Mouse (Mus musculus): ENCODE data around the gene Scai.
"Not testable (repeated sequence)": the region's sequence is repeated elsewhere in the genome, so short reads cannot be mapped to it uniquely, and the experiment has no call there.

Gene Scai

DNA sequence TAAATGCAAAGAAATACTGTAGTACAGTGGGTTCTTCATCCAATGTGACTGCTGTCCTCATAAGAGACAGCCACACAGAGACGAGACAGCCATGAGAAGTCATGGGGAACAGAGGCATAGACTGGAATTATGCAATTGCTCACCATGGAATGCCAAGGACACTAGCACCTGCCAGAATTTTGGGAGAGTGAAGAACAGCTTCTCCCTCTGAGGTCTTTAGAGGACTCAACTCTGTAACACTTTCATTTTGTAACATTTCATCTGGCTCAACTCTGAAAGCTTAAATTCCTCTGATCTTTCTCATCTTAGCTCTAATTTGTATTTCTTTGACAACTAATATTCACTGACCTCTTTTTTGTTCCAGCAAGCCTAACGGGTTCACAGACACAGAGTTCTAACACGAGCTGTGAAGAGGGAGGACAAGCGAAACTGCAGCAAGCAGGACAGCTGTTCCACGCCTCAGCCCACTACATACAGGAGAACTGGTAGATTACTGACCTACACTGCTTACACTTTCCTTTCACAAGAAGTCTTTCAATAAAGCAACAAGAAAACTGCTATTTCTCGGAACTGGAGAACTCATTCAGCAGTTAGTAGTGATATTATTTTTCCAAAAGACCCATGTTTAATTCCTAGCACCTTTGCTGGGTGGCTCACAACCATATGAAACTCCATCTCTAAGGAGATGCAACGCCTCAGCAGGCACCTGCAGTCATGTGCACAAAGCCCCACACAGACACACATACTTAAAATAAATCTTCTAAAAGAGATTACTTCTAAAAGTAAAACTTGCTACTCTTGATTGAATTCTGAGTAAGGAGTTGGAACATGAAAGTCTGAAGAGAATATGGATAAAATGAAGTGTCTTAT is 49.7 kb downstream of the Scai start:
- no peak for DNase-seq (ENCODE audit: low spot score in 2 of 2)

DNA sequence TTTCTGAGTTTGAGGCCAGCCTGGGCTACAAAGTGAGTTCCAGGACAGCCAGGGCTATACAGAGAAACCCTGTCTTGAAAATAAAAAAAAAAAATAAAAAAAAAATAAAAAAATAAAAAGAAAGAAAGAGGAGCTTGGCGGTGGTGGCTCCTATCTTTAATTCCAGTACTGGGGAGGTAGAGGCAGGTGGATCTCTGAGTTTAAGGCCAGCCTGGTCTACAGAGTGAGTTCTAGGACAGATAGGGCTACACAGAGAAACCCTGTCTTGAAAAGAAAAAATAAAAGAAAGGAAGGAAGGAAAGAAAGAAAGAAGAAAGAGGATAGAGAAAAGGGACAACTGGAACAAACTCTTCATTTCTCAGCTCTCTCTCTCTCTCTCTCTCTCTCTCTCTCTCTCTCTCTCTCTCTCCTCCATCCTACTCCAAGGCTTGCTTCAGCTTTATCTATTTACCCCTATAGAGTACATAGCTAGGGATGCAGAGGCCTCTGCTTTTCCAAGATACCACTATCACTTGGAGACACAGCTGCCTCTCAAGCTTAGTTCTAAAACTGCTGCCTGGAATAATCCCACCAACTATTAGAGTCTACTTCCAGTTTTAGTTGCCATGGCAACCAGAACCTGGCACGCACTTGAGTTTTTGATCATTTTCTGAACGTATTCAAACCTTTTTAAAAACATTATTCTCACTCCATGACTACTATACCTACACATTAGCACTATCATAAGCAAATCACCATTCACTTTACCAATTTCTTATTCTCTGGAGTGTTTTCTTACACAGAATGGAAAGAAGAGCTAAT is 60.8 kb downstream of the Scai start:
- DNase-seq (ENCODE audit: low spot score in 2 of 2), result peak in 1 of 2 experiments; percentile 23

DNA sequence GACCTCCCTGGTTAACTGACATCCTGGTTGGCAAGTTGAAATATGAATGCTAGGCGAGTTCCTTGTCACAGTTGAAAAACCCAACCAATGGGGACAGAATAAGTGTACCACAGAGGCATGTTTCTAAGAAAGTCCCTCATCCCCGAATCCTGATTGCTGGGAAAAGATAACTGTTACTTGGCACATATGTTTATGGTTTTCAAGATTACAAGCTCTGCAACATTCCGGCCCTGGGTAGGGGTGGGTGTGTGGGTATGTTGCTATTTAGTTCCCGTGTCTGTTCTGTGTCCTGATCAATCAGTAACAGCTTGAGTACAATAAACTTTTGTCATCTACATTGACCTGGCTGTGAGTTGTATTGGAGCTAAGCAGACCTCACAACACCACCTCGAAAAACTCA is 66.4 kb downstream of the Scai start:
- no peak for DNase-seq (ENCODE audit: low spot score in 2 of 2)

DNA sequence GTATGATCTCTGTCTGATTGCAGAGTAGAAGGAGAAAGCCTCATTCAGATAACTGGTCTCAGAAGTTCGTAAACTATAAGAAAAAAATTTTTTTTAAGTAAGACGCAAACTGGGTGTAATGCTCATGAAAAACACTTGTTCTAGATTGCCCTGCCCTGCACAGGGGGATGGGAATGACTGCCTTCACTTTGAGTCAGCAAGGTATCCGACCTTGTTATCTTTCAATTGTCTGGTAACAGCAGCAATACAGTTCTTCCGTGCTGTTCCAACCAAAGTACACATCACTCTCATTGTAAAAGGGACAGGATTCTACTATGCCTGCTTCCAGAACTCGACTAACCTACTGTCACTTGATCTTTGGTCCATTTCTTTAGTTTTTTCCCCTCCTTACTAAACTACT is 69.4 kb downstream of the Scai start:
- DNase-seq (ENCODE audit: low spot score in 2 of 2), result no peak

DNA sequence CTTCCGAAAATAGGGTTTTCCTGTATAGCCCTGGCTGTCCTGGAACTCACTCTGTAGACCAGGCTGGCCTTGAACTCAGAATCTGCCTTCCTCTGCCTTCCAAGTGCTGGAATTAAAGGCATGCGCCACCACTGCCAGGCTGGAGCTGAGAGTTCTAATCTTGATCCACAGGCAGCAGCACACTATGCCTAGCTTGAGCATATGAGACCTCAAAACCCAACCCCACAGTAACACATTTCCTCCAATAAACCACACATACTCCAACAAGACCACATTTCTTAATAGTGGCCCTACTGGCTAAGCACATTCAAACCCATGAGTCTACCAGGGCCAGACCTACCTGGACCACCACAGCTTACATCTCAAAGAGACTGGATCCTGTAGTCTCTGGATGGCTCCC is 74.0 kb downstream of the Scai start:
- DNase-seq (ENCODE audit: low spot score in 2 of 2), result no peak

DNA sequence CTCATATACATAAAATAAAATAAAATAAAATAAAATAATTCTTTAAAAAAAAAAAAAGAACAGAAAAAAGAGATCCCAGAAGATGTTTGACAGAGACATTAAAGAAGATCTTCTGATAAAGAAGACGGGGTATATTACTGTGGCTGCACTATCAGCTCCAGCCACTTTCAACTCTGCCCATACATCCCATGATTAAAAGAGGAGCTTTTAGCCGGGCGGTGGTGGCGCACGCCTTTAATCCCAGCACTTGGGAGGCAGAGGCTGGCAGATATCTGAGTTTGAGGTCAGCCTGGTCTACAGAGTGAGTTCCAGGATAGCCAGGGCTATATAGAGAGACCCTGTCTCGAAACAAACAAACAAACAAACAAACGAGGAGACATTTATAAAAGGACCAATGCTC is 76.4 kb downstream of the Scai start:
- DNase-seq (ENCODE audit: low spot score in 2 of 2), result no peak

DNA sequence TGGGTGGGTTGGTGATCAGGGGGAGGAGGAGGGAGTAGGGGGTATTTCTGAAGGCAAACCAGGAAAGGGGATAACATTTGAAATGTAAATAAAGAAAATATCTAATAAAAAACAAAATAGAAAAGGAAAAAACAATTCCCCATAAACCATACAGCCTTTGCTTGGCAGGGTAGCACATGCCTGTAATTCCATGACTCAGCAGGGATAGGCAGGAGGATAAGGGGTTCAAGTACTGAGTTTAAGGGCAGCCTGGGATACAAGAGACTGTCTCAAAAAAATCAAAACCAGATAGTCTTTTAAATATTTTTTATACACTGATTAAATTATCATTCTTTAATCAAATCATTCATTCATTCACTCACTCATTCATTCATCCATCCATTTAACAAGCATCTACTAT is 80.0 kb downstream of the Scai start:
- DNase-seq (ENCODE audit: low spot score in 2 of 2), result no peak

DNA sequence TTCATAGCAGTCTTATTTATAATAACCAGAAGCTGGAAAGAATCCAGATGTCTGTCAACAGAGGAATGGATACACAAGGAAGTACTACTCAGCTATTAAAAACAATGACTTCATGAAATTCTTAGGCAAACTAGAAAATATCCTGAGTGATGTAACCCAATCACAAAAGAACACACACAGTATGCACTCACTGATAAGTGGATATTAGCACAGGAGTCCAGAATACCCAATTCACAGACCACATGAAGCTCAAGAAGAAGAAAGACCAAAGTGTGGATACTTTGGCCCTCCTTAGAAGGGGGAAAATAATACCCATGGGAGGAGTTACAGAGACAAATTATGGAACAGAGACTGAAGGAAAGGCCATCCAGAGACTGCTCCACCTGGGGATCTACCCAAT is 80.8 kb downstream of the Scai start:
- DNase-seq (ENCODE audit: low spot score in 2 of 2), result not testable (repeated sequence)

DNA sequence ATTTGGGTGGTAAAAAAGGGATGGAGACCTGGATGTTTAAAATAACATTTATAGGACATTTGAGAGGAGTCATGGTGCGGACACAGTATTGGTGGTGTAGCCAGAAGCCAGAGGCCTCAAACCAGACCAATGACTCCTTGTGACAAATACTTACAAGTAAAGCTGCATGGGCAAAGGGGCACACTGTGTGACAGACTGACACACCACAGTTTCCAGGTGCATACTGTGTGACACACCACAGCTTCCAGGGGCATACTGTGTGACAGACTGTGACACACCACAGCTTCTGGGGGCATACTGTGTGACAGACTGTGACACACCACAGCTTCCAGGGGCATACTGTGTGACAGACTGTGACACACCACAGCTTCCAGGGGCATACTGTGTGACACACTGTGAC is 90.6 kb downstream of the Scai start:
- not testable (repeated sequence) for DNase-seq (ENCODE audit: low spot score in 2 of 2)

DNA sequence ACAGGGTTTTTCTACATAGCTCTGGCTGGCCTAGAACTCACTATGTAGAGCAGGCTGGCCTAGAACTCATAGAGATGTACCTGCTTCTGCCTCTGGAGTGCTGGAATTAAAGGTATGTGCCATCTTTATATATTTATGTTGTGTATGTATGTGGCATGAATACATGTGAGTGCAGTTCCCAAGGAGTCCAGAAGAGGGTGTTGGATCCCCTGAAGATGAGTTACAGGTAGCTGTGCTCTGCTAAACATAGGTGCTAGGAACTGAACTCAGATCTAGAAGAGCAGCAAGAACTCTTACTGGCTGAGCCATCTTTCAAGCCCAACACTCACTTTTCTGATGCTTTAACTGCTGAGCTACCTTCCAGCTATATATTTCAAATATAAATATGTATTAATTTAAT is 92.5 kb downstream of the Scai start:
- DNase-seq (ENCODE audit: low spot score in 2 of 2), result no peak

DNA sequence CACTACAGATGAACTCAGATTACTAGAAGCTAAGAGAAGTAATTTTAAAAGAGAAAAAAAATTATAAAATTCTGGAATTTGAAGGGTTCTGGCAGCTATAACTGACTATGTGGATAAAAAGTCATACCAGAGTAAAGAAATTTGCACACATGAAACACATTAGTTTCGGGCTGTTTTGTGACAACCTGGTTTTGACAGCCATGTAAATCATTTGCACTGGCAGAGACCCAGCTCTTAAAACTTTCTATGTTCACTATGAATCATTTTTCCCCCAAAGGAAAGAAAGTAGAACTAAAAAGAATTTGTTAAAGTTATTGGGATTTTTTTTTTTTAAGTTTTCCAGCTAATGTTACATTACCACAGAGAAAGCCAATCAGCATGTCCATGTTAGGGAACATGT is 98.6 kb downstream of the Scai start:
- no peak for DNase-seq (ENCODE audit: low spot score in 2 of 2)

DNA sequence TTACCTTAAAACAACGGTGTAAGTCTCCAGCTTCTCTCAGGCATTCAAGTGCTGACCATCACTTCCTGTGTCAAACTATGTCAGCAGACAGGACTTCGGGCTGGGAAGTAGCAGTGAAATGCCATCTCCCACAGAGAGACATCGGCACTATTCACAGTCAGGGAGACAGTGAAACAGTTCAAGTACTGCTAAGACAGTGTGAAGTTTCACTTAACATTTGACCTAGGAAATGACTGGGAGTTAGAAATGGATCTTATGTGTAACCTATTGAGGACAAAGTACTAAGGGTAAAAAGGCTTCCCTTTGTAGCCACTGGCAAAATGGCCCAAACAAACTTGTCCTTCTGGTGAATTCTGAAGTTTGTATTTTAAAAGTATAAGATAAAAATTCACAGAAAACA is 107.8 kb downstream of the Scai start:
- no peak for DNase-seq (ENCODE audit: low spot score in 2 of 2)

DNA sequence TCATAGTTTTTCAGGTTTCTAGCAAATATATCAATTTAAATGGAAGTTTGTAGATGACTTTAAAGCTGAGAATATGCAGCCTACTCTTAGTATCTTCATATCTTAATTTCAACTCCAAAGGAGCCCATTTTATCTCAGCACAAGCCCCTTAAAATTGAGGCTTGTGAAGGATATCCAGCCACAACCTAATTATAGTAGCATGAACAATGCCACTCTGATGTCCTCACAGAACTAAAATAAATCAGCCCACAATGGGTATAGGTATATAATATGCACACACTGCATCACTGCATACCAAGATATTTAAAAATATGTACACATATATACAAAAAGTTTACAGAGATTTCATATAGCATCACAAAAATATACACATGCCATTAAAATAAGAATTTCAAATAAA is 119.9 kb downstream of the Scai start:
- no peak for DNase-seq (ENCODE audit: low spot score in 2 of 2)

DNA sequence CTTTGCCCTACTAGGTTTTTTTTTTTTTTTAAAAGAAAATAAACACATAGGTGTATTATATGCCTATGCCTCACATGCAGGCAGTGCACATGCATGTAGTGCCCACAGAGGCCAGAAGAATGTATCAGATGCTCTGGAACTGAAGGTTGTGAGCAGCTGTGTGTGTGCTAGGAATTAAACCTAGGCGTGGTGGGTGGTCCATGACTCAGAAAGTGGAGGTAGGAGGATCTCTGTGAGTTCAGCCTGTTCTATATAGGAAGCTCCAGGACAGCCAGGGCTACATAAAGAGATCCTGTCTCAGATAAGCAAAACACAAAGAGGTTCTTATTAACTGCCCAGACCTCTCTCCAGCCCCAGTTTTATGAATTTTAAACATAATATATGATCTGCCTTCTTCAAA is 121.4 kb downstream of the Scai start:
- DNase-seq (ENCODE audit: low spot score in 2 of 2), result no peak

DNA sequence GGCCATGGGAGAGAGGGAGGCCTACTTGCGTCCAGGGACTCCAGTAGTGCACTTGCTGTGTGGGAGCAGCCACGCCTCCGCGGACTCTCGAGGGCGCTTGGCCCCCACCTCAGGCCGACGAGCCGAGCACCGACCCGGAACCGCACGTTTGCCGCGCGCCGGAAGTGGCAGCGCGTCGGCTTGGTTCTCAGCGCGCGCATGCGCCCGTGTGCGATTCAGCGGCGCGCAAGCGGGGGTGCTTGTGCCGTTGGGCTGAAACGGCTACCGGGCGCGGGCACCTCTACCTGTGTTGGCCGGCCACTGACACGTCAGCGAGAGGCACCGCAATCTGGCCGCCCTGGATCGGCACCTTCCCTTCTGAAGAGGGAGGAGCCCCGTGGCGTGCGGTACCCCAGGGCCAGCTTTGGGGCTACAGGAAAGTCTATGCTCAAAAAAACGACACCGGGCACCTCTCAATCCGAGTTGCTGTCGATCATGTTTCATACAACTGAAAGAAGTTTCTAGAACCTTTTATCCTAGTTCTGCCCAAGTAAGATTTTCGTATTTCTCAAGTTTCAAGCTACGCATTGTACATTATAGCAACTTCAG is 125.0 kb downstream of the Scai start, which contains the start of gene Golga1:
TSS of gene Golga1 (minus strand) at position 142 of the 588 bp plus-strand sequence.
- DNase-seq (ENCODE audit: low spot score in 2 of 2), result peak; percentile 86 to 89

DNA sequence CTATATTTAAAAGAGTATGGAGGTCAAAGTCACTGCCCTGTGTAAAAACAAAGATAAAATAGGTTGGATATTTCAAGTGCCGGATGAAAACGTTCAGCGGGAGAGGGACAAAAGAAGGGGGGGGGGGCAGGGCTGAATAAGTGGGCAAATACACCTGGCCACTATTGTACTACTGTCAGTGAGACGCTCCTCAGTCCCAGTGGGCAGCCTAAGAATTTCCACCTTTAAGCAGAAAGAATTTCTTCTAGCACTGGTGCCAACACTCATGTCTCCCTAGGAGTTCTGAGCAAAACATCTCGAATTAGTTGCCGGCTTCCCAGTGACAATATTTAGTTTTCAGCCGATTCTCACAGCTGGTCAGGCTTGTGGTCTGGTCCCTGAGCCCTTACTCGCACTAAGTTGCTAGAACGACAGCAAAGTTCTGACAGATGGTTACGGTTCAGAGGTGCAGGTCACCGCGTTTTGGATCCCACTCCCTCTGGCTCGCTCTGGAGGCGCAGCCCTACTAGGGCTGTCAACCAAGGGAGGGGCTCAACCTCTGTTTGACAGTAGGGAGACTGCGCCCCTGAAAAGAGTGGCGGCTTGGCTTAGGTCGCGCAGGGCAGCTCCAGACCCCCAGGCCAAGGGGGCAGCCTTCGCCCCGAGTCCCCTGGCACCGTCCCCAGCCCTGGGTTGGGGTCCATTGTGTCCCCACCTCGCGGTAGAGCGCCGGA is 125.7 kb downstream of the Scai start:
- DNase-seq (ENCODE audit: low spot score in 2 of 2), result no peak

DNA sequence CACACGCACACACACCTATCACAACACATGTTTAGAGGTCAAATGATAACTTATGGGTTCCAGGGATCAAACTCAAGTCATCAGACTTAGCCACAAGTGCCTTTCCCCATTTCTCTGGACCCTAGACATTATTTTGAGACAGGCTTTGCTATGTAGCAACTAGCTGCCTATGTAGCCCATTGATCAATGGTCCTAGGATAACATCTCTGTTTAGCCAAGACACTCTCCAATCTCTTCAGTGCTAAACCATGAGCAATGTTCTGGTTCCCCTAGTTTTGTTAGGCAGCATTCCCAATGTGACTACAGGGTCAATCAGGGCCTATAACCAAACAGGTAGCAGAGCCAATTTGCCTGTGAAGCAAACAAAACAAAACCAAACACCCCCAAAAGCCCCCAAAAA is 142.0 kb downstream of the Scai start:
- DNase-seq (ENCODE audit: low spot score in 2 of 2), result no peak

DNA sequence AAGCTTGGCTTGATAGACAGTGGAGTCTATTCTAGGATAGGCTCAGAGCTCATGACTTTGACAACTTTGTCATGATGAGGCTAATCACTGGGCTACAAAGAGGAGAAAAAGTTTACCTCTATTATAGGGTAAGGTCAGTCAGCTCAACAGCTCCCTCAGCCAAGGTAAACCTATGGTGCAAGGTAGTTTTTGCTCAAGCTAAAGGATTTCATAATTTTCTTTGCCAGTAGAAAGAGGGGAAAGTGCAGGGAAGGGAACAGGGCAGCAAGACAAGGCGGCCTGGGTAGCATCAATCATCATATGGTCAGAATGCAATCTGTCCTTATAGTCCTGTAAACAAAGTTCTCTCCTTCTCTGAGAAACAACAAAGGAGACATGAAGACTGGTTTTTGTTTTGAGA is 150.3 kb downstream of the Scai start:
- DNase-seq (ENCODE audit: low spot score in 2 of 2), result no peak

DNA sequence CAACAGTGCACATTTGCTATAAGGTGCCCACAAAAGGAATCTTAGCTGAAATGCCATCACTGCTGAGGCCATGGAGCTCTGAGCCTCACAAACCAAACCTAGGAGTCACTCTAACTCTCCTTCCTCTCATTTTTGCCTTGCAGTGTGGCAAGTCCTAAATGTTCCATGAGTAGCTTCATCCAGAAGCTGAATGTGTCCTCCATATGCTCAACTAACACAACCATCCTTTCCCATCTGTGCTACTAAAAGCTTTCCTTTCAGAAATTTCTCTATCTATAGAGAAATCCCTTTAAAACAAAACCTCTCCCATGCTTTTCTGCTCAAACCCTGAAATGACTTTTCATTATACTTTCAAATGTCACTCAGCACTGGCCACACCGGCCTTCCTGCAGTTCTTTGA is 158.9 kb downstream of the Scai start:
- DNase-seq (ENCODE audit: low spot score in 2 of 2), result no peak

DNA sequence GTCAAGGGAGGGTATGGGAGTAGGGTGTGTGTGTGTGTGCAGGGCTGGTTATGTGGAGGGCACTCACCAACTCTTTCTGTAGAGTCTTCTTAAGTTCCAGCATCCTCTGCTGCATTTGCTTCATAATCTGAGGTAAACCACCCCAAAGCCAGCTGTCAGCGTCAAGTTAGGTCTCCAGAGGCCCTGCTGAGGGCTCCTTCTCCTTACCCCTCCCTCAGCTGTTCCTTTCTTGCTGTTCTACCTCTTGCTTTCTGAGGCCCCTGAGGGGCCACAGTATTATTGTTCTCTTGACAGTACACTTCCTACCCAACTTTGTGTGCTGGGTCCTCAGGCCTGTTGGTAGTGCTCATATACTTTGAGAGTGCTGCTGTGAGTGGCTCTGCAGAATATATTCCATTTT is 170.5 kb downstream of the Scai start:
- no peak for DNase-seq (ENCODE audit: low spot score in 2 of 2)

DNA sequence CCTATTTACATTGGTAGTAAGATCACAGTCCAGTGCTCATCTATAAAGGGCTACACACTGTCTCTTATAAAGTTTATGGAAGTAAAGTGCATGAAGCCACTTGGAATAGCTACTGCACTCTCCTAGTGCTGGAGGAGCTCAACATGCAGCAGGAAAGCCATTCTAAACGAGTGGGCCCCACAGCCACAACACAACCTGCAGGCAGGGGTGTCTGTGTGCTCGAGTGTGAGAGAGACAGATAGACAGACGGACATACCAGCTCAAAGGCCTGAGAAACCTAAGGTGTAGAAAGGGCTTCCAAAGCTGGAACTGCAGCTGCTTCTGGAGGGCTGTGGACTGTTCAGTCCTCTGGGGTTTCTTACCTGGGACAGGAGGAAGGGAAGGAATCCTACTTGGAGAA is 174.0 kb downstream of the Scai start:
- no peak for DNase-seq (ENCODE audit: low spot score in 2 of 2)
